Mouse (Mus musculus) CH12.LX (cell line): ENCODE results near the gene Med25. TPM values are rescaled to one million over a fixed set of nuclear protein-coding genes. Genes with fewer than 3 reads are reported as not detected.

Experiments used
- DNase-seq: peaks from one replicate; pipeline ENCODE4 v3.0.0-alpha.2; 2013; ENCODE audit errors: extremely low read depth
- H3K27ac ChIP-seq: 2 replicates; pipeline ENCODE4 v1.5.1; 2012; ENCODE audit warnings: low read depth, mild to moderate bottlenecking, control low read depth, moderate library complexity; ENCODE audit not compliant: insufficient read depth
- H3K27me3 ChIP-seq: replicated peaks from 2 replicates; pipeline ENCODE3; 2012; ENCODE audit warnings: inconsistent platforms
- H3K36me3 ChIP-seq, 2 experiments: replicated peaks in 1 of 2; 2 replicates each; pipeline versions ENCODE3 to v1.6.1; 2012; ENCODE audit warnings: inconsistent platforms in 1 of 2, low read length in 1 of 2, mild to moderate bottlenecking in 1 of 2, mixed read lengths in 1 of 2, moderate library complexity in 1 of 2; ENCODE audit not compliant: control insufficient read depth in 1 of 2, insufficient read depth in 1 of 2
- H3K4me1 ChIP-seq, 2 experiments: 2 replicates each; pipeline ENCODE4 v1.6.1; 2012; ENCODE audit warnings: inconsistent platforms in 1 of 2, moderate library complexity in 1 of 2; ENCODE audit not compliant: insufficient read depth in 2 of 2, control insufficient read depth in 1 of 2
- H3K4me2 ChIP-seq: 2 replicates; pipeline ENCODE4 v1.6.1; 2012; ENCODE audit warnings: low read depth, mild to moderate bottlenecking, control low read depth; ENCODE audit not compliant: poor library complexity, insufficient read depth, severe bottlenecking
- H3K4me3 ChIP-seq, 3 experiments: fragments of 150-350 bp in 1 of 3; sonication (generic) in 1 of 3; replicated peaks in 1 of 3; 2 replicates each; pipeline versions ENCODE3 to v1.5.1; 2011 to 2012; ENCODE audit warnings: low read depth in 2 of 3, low read length in 2 of 3, mild to moderate bottlenecking in 2 of 3, moderate library complexity in 2 of 3, control low read depth in 1 of 3, improper control_type of control experiment in 1 of 3, inconsistent platforms in 1 of 3, mixed read lengths in 1 of 3; ENCODE audit not compliant: poor library complexity in 1 of 3
- H3K79me2 ChIP-seq: replicated peaks from 2 replicates; pipeline ENCODE4 v1.6.1; 2012; ENCODE audit warnings: mild to moderate bottlenecking, moderate library complexity; ENCODE audit not compliant: control insufficient read depth, poor library complexity, insufficient read depth, severe bottlenecking; ENCODE audit errors: extremely low read depth
- H3K9ac ChIP-seq: 2 replicates; pipeline ENCODE4 v1.6.1; 2012; ENCODE audit warnings: low read depth, mild to moderate bottlenecking, control low read depth, moderate library complexity; ENCODE audit not compliant: insufficient read depth
- H3K9me3 ChIP-seq: replicated peaks from 2 replicates; pipeline ENCODE3; 2012; ENCODE audit warnings: low read length, inconsistent platforms, mixed read lengths
- BHLHE40 ChIP-seq: IDR thresholded peaks from 2 replicates; pipeline ENCODE4 v1.6.1; 2011; ENCODE audit warnings: mild to moderate bottlenecking, low read depth, low read length, improper control_type of control experiment
- CHD2 ChIP-seq: IDR thresholded peaks from 2 replicates; pipeline ENCODE4 v1.6.1; 2011; ENCODE audit warnings: low read length, improper control_type of control experiment
- IRF4 ChIP-seq: IDR thresholded peaks from 2 replicates; pipeline ENCODE4 v1.6.1; 2014; ENCODE audit warnings: low read depth, mild to moderate bottlenecking, inconsistent platforms, low read length, improper control_type of control experiment
- JUN ChIP-seq: IDR thresholded peaks from 2 replicates; pipeline ENCODE4 v1.6.1; 2011; ENCODE audit warnings: low read depth, mild to moderate bottlenecking, low read length, improper control_type of control experiment, moderate library complexity; ENCODE audit not compliant: insufficient read depth
- JUND ChIP-seq: conservative IDR thresholded peaks from 2 replicates; pipeline ENCODE4 v1.6.1; 2011; ENCODE audit warnings: low read depth, low read length, improper control_type of control experiment
- KAT2A ChIP-seq: IDR thresholded peaks from 2 replicates; pipeline ENCODE4 v1.6.1; 2012; ENCODE audit warnings: low read length, improper control_type of control experiment, inconsistent platforms; ENCODE audit not compliant: insufficient replicate concordance
- MAX ChIP-seq: IDR thresholded peaks from 2 replicates; pipeline ENCODE4 v1.6.1; 2011; ENCODE audit warnings: low read length, improper control_type of control experiment
- MEF2A ChIP-seq: IDR thresholded peaks from 2 replicates; pipeline ENCODE4 v1.6.1; 2014; ENCODE audit warnings: low read depth, mild to moderate bottlenecking, inconsistent platforms, low read length, improper control_type of control experiment, borderline replicate concordance
- NELFE ChIP-seq: IDR thresholded peaks from 2 replicates; pipeline ENCODE4 v1.6.1; 2011; ENCODE audit warnings: low read depth, low read length, improper control_type of control experiment
- NRF1 ChIP-seq: IDR thresholded peaks from 2 replicates; pipeline ENCODE4 v1.6.1; 2014; ENCODE audit warnings: low read depth, mild to moderate bottlenecking, inconsistent platforms, low read length, improper control_type of control experiment, moderate library complexity
- POLR2A ChIP-seq: IDR thresholded peaks from 2 replicates; pipeline ENCODE4 v1.6.1; 2011; ENCODE audit warnings: low read depth, mild to moderate bottlenecking, improper control_type of control experiment, low read length
- TBP ChIP-seq: conservative IDR thresholded peaks from 2 replicates; pipeline ENCODE4 v1.6.1; 2011; ENCODE audit warnings: low read depth, low read length, improper control_type of control experiment
- TCF12 ChIP-seq: IDR thresholded peaks from 2 replicates; pipeline ENCODE4 v1.6.1; 2014; ENCODE audit warnings: low read depth, mild to moderate bottlenecking, inconsistent platforms, low read length, improper control_type of control experiment
- USF1 ChIP-seq: IDR thresholded peaks from 2 replicates; pipeline ENCODE4 v1.6.1; 2014; ENCODE audit warnings: low read depth, mild to moderate bottlenecking, inconsistent platforms, low read length, improper control_type of control experiment
- ZKSCAN1 ChIP-seq: IDR thresholded peaks from 2 replicates; pipeline ENCODE4 v1.6.1; 2012; ENCODE audit warnings: low read depth, inconsistent platforms, low read length, improper control_type of control experiment, borderline replicate concordance
- ZMIZ1 ChIP-seq: IDR thresholded peaks from 2 replicates; pipeline ENCODE4 v1.6.1; 2012; ENCODE audit warnings: low read depth, mild to moderate bottlenecking, inconsistent platforms, low read length, improper control_type of control experiment
- ZNF384 ChIP-seq: IDR thresholded peaks from 2 replicates; pipeline ENCODE4 v1.6.1; 2012; ENCODE audit warnings: low read depth, low read length, improper control_type of control experiment, inconsistent platforms
- dilution Hi-C: fragments of 300-500 bp; cut with MboI; formaldehyde crosslinking; loops from 2 replicates; pipeline ENCODE4 v1.14.3; 2020; ENCODE audit warnings: low sequenced_read_pairs; ENCODE audit not compliant: extremely low pct_unique_long_range_greater_than_20kb, extremely low pct_ligation_motif_present
- in situ Hi-C: fragments of 300-500 bp; cut with MboI; formaldehyde crosslinking; loops from 3 replicates; pipeline ENCODE4 v1.14.3; 2019; ENCODE audit warnings: low sequenced_read_pairs, low pct_ligation_motif_present, low pct_unique_long_range_greater_than_20kb, mixed read lengths
- polyA plus RNA-seq: library from polyadenylated mRNA; unstranded; fragments of >175 nt; gene quantifications from 2 replicates; pipeline ENCODE4 v1.2.1, GENCODE M21; 2012; ENCODE audit warnings: low read depth; ENCODE audit not compliant: insufficient read length
- total RNA-seq, 2 experiments: library from RNA; depleted of rRNA; stranded (reverse); fragments of 300-350 nt in 1 of 2; fragments of >200 nt in 1 of 2; gene quantifications; 2 replicates each; pipeline ENCODE4 v1.2.3; 2012 to 2014

Med25 gene
- total and polyA plus RNA-seq, 3 experiments, result 18.4 to 67.4 (median 56.7) TPM

DNA sequence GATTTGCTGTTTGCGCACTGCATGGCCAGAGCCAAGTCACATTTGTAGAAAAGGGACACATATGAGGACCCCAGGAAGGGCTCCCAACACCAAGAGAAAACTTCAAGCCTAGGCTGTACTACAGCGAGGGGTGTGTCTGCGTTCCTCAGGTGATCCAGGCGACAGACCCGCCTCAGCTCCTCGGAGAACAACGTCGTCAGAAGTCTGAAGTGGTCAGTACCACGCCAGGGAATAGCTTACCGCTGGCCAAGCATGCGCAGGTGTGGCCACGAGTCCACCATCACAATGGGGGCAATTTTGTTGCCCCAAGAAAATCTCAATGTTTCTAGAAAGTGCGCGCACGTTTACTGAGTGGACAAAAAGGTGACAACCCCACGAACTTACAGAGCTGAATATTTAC is 24.0 kb downstream of the Med25 start:
- TF ChIP-seq MAX (no peak), NRF1 (peak; percentile 73)
- in situ Hi-C loops, result no loop called here
- no peaks in the 10 kb centered on the region for H3K79me2 ChIP-seq
- peak overlapping the region; percentile 32 to 97 (median 66) for H3K4me3 ChIP-seq
- H3K4me2 ChIP-seq, result peak overlapping the region; percentile 98
- no peak overlapping the region for H3K9ac ChIP-seq
- peaks cover 25 to 41% of the 10 kb centered on the region in 2 experiments for H3K4me1 ChIP-seq
- H3K36me3 ChIP-seq, result peaks cover 18 to 31% of the 10 kb centered on the region in 2 experiments
- dilution Hi-C loops, result no loop called here
- no peak overlapping the region for H3K27ac ChIP-seq
- no peak for DNase-seq
- H3K27me3 ChIP-seq, result peaks cover 26% of the 10 kb centered on the region
- no peaks in the 10 kb centered on the region for H3K9me3 ChIP-seq

- peaks cover 25 to 45% of the 10 kb centered on the region in 2 experiments for H3K4me1 ChIP-seq
- peaks cover 24% of the 10 kb centered on the region for H3K27me3 ChIP-seq
- no peaks in the 10 kb centered on the region for H3K79me2 ChIP-seq
- TF ChIP-seq NELFE (no peak), ZKSCAN1 (no peak), CHD2 (no peak), TCF12 (no peak), TBP (no peak), JUN (no peak), BHLHE40 (no peak), ZNF384 (no peak), JUND (no peak), POLR2A (no peak), ZMIZ1 (no peak), MEF2A (no peak), USF1 (no peak), KAT2A (no peak), IRF4 (no peak)
- H3K9me3 ChIP-seq, result no peaks in the 10 kb centered on the region
- no peak overlapping the region for H3K27ac ChIP-seq
- DNase-seq, result no peak
- no peak overlapping the region for H3K4me3 ChIP-seq
- in situ Hi-C loops (no loop called here), dilution Hi-C loops (no loop called here)
- H3K4me2 ChIP-seq, result no peak overlapping the region
- peaks cover 24 to 38% of the 10 kb centered on the region in 2 experiments for H3K36me3 ChIP-seq
- H3K9ac ChIP-seq, result no peak overlapping the region
Observed at GRCm38 (mm10) chr7:44867802-44868201, 24.7 kb downstream of the Med25 start.
